Mouse (Mus musculus): ENCODE data around the gene Stx1b. TPM values are rescaled to one million over a fixed set of nuclear protein-coding genes. Genes with fewer than 3 reads are reported as not detected.
A peak's percentile ranks its signal among the peaks of the same experiment; 100 is the strongest.

The Stx1b gene
- polyA plus RNA-seq, 1 experiment from 2014 or later, result 1.7 TPM

DNA sequence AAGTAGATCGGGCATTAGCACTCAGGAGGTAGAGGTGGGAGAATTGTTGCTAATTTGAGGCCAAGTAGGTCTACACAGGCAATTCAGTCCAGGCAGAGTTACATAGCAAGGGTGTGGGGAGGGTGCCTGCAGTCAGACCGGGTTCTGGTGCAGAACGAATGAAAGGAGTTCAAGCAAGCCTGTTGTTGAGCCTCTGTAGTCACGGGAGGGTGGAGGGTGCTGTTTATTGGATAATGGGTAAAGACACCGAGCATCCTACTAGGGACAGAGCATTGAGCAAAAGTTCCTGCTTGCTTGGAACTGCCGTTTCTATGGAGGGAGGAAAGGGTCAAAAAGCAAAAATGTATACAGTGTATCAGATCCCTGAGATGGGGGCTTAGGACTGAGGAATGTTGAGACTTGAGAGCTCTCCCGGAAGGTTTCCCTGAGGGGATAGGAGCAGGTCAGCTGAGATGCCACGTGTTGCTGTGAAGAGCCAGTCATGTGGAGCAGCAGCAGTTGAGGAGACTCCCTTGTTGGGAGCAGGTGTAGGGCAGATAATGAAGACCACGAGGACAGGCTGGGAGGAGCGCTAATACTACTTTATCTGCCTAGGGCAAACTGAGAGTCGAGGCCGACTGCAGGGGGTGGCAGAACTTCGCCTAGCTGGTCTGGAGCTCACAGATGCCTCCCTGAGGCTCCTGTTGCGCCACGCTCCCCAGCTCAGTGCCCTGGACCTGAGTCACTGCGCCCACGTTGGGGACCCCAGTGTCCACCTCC is 57.3 kb downstream of the Stx1b start:
- H3K4me2 ChIP-seq (ENCODE audit: low read depth, low read length), result no peak overlapping the region
- peaks cover 17% of the 10 kb centered on the region for H3K4me1 ChIP-seq (ENCODE audit: control insufficient read depth, insufficient read depth, low read length)
- H3K27me3 ChIP-seq (replicated peaks; ENCODE audit: control insufficient read depth, insufficient read depth, low read length), result no peaks in the 10 kb centered on the region
- H3K27ac ChIP-seq (ENCODE audit: low read length), result no peak overlapping the region
- 79% methylated on average over 17 of the region's 17 CpGs for WGBS
- H3K4me3 ChIP-seq (ENCODE audit: low read length), result no peak overlapping the region
- H3K36me3 ChIP-seq (ENCODE audit: control insufficient read depth, insufficient read depth, low read length), result peaks cover 8% of the 10 kb centered on the region; the same call in 1 of the 2 replicates
- ATAC-seq, result no peak
- no peak overlapping the region for H3K9ac ChIP-seq (ENCODE audit: low read depth, low read length)
- no peaks in the 10 kb centered on the region for H3K9me3 ChIP-seq (ENCODE audit: control insufficient read depth, low read length)

- peaks cover 13% of the 10 kb centered on the region for H3K4me1 ChIP-seq (ENCODE audit: control insufficient read depth, insufficient read depth, low read length)
- no peaks in the 10 kb centered on the region for H3K9me3 ChIP-seq (ENCODE audit: control insufficient read depth, low read length)
- H3K36me3 ChIP-seq (ENCODE audit: control insufficient read depth, insufficient read depth, low read length), result peaks cover 8% of the 10 kb centered on the region; the same call in 1 of the 2 replicates
- H3K4me3 ChIP-seq (ENCODE audit: low read length), result no peak overlapping the region
- H3K4me2 ChIP-seq (ENCODE audit: low read depth, low read length), result no peak overlapping the region
- no peaks in the 10 kb centered on the region for H3K27me3 ChIP-seq (replicated peaks; ENCODE audit: control insufficient read depth, insufficient read depth, low read length)
- ATAC-seq, result no peak
- no peak overlapping the region for H3K27ac ChIP-seq (ENCODE audit: low read length)
- no peak overlapping the region for H3K9ac ChIP-seq (ENCODE audit: low read depth, low read length)
- WGBS, result 79% methylated on average over 2 of the region's 2 CpGs
These were observed 58.6 kb downstream of the Stx1b start for GRCm38 (mm10) chr7:127765756-127766155.

DNA sequence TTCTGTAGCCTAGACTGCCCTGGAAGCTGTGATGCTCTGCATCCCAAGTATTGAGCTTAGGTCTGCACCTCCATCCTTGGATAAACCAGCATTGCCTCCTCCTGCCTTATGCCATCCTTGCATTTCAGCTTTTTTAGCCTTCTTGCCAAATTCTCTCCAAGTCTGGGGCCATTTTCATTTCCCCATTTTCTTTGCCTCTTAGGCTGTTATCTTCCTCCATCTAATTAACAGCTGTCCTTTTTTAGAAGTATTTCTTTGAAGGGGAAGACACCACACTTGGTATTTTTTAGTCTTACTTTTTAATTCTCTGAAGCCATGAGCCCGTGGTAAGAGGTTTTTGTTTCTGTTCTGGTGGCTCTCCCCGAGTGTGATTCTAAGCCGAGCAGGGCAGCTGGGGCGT is 60.7 kb downstream of the Stx1b start:
- H3K4me2 ChIP-seq (ENCODE audit: low read depth, low read length), result no peak overlapping the region
- peaks cover 14% of the 10 kb centered on the region for H3K4me1 ChIP-seq (ENCODE audit: control insufficient read depth, insufficient read depth, low read length)
- no peak for ATAC-seq
- H3K27me3 ChIP-seq (replicated peaks; ENCODE audit: control insufficient read depth, insufficient read depth, low read length), result no peaks in the 10 kb centered on the region
- H3K9me3 ChIP-seq (ENCODE audit: control insufficient read depth, low read length), result no peaks in the 10 kb centered on the region
- H3K27ac ChIP-seq (ENCODE audit: low read length), result no peak overlapping the region
- no peak overlapping the region for H3K4me3 ChIP-seq (ENCODE audit: low read length)
- peaks cover 8% of the 10 kb centered on the region; the same call in 1 of the 2 replicates for H3K36me3 ChIP-seq (ENCODE audit: control insufficient read depth, insufficient read depth, low read length)
- H3K9ac ChIP-seq (ENCODE audit: low read depth, low read length), result no peak overlapping the region
- 88% methylated on average over 4 of the region's 4 CpGs for WGBS

DNA sequence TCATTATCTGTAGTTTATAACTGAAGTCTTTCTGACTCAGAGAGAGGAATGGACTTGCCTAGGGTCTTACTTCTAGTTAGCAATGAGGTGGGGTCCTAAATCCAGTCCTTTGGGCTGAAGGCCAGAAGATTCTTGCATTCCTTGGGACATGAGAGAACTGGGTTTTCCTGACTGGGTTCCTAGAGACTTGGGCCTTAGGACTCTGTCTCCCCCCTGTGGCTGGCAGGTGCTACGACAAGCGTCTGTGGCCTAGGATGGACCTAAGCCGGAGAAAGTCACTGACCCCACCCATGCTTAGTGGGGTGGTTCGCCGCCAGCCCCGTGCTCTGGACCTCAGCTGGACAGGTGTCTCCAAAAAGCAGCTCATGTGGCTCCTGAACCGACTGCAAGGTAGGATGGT is 63.3 kb downstream of the Stx1b start:
- H3K27ac ChIP-seq (ENCODE audit: low read length), result peak overlapping the region; percentile 59
- no peak overlapping the region for H3K4me3 ChIP-seq (ENCODE audit: low read length)
- no peak overlapping the region for H3K4me2 ChIP-seq (ENCODE audit: low read depth, low read length)
- H3K36me3 ChIP-seq (ENCODE audit: control insufficient read depth, insufficient read depth, low read length), result peaks cover 4% of the 10 kb centered on the region; the same call in 1 of the 2 replicates
- H3K27me3 ChIP-seq (replicated peaks; ENCODE audit: control insufficient read depth, insufficient read depth, low read length), result no peaks in the 10 kb centered on the region
- H3K9me3 ChIP-seq (ENCODE audit: control insufficient read depth, low read length), result no peaks in the 10 kb centered on the region
- H3K4me1 ChIP-seq (ENCODE audit: control insufficient read depth, insufficient read depth, low read length), result peaks cover 9% of the 10 kb centered on the region; the same call in 1 of the 2 replicates
- no peak overlapping the region for H3K9ac ChIP-seq (ENCODE audit: low read depth, low read length)
- peak; percentile 67 for ATAC-seq
- WGBS, result 33% methylated on average over 7 of the region's 7 CpGs

DNA sequence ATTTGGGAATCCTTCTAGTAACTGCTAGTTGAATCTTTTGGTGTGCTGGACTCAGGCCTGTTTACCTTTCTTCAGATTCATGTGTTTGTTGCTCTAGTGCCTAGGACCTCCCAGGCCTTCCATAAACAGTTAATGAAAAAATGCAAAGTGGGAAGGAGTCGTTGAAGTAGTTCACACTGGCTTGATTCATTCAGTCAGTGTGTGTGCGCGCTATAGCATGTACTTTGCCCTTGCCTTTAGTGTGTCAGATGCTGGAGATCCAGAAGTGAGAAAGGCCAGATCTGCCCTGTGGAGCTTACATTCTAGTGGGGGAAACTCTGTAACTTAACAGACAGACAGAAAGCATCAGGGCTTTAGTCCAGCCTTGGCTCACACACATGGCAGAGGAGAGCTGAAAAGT is 63.9 kb downstream of the Stx1b start:
- WGBS, result 58% methylated on average over 3 of the region's 3 CpGs
- no peak overlapping the region for H3K4me2 ChIP-seq (ENCODE audit: low read depth, low read length)
- ATAC-seq, result peak; percentile 30
- no peak overlapping the region for H3K4me3 ChIP-seq (ENCODE audit: low read length)
- H3K27me3 ChIP-seq (replicated peaks; ENCODE audit: control insufficient read depth, insufficient read depth, low read length), result no peaks in the 10 kb centered on the region
- H3K36me3 ChIP-seq (ENCODE audit: control insufficient read depth, insufficient read depth, low read length), result peaks cover 4% of the 10 kb centered on the region; the same call in 1 of the 2 replicates
- no peak overlapping the region for H3K9ac ChIP-seq (ENCODE audit: low read depth, low read length)
- H3K4me1 ChIP-seq (ENCODE audit: control insufficient read depth, insufficient read depth, low read length), result peaks cover 9% of the 10 kb centered on the region; the same call in 1 of the 2 replicates
- H3K9me3 ChIP-seq (ENCODE audit: control insufficient read depth, low read length), result no peaks in the 10 kb centered on the region
- H3K27ac ChIP-seq (ENCODE audit: low read length), result peak overlapping the region; percentile 59

- Histone ChIP-seq H3K4me1 (ENCODE audit: control insufficient read depth, insufficient read depth, low read length) (peaks cover 14% of the 10 kb centered on the region; the same call in 1 of the 2 replicates), H3K9me3 (ENCODE audit: control insufficient read depth, low read length) (no peaks in the 10 kb centered on the region), H3K27me3 (replicated peaks; ENCODE audit: control insufficient read depth, insufficient read depth, low read length) (no peaks in the 10 kb centered on the region), H3K36me3 (ENCODE audit: control insufficient read depth, insufficient read depth, low read length) (peaks cover 12% of the 10 kb centered on the region), H3K9ac (ENCODE audit: low read depth, low read length) (no peak overlapping the region), H3K4me2 (ENCODE audit: low read depth, low read length) (peak overlapping the region; percentile 9; the same call in 1 of the 2 replicates), H3K27ac (ENCODE audit: low read length) (no peak overlapping the region; the same call in 1 of the 2 replicates), H3K4me3 (ENCODE audit: low read length) (no peak overlapping the region)
- ATAC-seq, result no peak
- 45% methylated on average over 6 of the region's 6 CpGs for WGBS
These were observed 64.6 kb downstream of the Stx1b start for GRCm38 (mm10) chr7:127759716-127760115.

Other genes starting within 250 kb of the Stx1b start
- 4.8 and 5.2 TPM in 2 replicates for gene Ccdc189, start 236.0 kb downstream of the Stx1b start, polyA plus RNA-seq (2015; fragmentation: Nextera tagmentation; extraction: Ambion mirVana)
- 34.3 and 35.2 TPM in 2 replicates for gene Rnf40, start 235.8 kb downstream of the Stx1b start, polyA plus RNA-seq (2015; fragmentation: Nextera tagmentation; extraction: Ambion mirVana)
- gene Zfp629, start 208.8 kb downstream of the Stx1b start, polyA plus RNA-seq (2015; fragmentation: Nextera tagmentation; extraction: Ambion mirVana), result 7.9 and 8.5 TPM in 2 replicates
- 24.9 and 34.5 TPM in 2 replicates for gene Bcl7c, start 115.6 kb downstream of the Stx1b start, polyA plus RNA-seq (2015; fragmentation: Nextera tagmentation; extraction: Ambion mirVana)
- gene Ctf1, start 111.8 kb downstream of the Stx1b start, polyA plus RNA-seq (2015; fragmentation: Nextera tagmentation; extraction: Ambion mirVana), result 5.2 and 6.5 TPM in 2 replicates
- gene Ctf2, start 92.4 kb downstream of the Stx1b start, polyA plus RNA-seq (2015; fragmentation: Nextera tagmentation; extraction: Ambion mirVana), result 0.07 and 0.12 TPM in 2 replicates
- 1.9 and 2.4 TPM in 2 replicates for gene Fbxl19, start 80.0 kb downstream of the Stx1b start, polyA plus RNA-seq (2015; fragmentation: Nextera tagmentation; extraction: Ambion mirVana)
- 24.6 and 24.9 TPM in 2 replicates for gene Orai3, start 54.7 kb downstream of the Stx1b start, polyA plus RNA-seq (2015; fragmentation: Nextera tagmentation; extraction: Ambion mirVana)
- 6.2 and 11.4 TPM in 2 replicates for gene Setd1a, start 47.9 kb downstream of the Stx1b start, polyA plus RNA-seq (2015; fragmentation: Nextera tagmentation; extraction: Ambion mirVana)
- not detected in 2 replicates for gene Gm49388, start 38.9 kb downstream of the Stx1b start, polyA plus RNA-seq (2015; fragmentation: Nextera tagmentation; extraction: Ambion mirVana)
- gene Hsd3b7, start 23.9 kb downstream of the Stx1b start, polyA plus RNA-seq (2015; fragmentation: Nextera tagmentation; extraction: Ambion mirVana), result 37.6 and 38.4 TPM in 2 replicates
- 44.7 and 47.5 TPM in 2 replicates for gene Stx4a, start 255 bp downstream of the Stx1b start, polyA plus RNA-seq (2015; fragmentation: Nextera tagmentation; extraction: Ambion mirVana)
- 7.2 and 8.9 TPM in 2 replicates for gene Zfp646, start 51.7 kb upstream of the Stx1b start, polyA plus RNA-seq (2015; fragmentation: Nextera tagmentation; extraction: Ambion mirVana)
- gene Zfp668, start 52.3 kb upstream of the Stx1b start, polyA plus RNA-seq (2015; fragmentation: Nextera tagmentation; extraction: Ambion mirVana), result 11.6 and 14.6 TPM in 2 replicates
- 2.6 and 4.0 TPM in 2 replicates for gene Prss53, start 66.4 kb upstream of the Stx1b start, polyA plus RNA-seq (2015; fragmentation: Nextera tagmentation; extraction: Ambion mirVana)
- gene Gm21974, start 70.9 kb upstream of the Stx1b start, polyA plus RNA-seq (2015; fragmentation: Nextera tagmentation; extraction: Ambion mirVana), result not detected in 2 replicates
- gene Vkorc1, start 71.1 kb upstream of the Stx1b start, polyA plus RNA-seq (2015; fragmentation: Nextera tagmentation; extraction: Ambion mirVana), result 260 and 261 TPM in 2 replicates
- gene Bckdk, start 79.5 kb upstream of the Stx1b start, polyA plus RNA-seq (2015; fragmentation: Nextera tagmentation; extraction: Ambion mirVana), result 184 and 198 TPM in 2 replicates
- 27.3 and 29.2 TPM in 2 replicates for gene Kat8, start 88.0 kb upstream of the Stx1b start, polyA plus RNA-seq (2015; fragmentation: Nextera tagmentation; extraction: Ambion mirVana)
- 82.2 and 90.8 TPM in 2 replicates for gene Prss8, start 105.6 kb upstream of the Stx1b start, polyA plus RNA-seq (2015; fragmentation: Nextera tagmentation; extraction: Ambion mirVana)
- gene Prss36, start 122.2 kb upstream of the Stx1b start, polyA plus RNA-seq (2015; fragmentation: Nextera tagmentation; extraction: Ambion mirVana), result 9.6 and 10.3 TPM in 2 replicates
- 204 and 215 TPM in 2 replicates for gene Fus, start 142.9 kb upstream of the Stx1b start, polyA plus RNA-seq (2015; fragmentation: Nextera tagmentation; extraction: Ambion mirVana)
- gene Pycard, start 169.3 kb upstream of the Stx1b start, polyA plus RNA-seq (2015; fragmentation: Nextera tagmentation; extraction: Ambion mirVana), result 623 and 626 TPM in 2 replicates
- gene Trim72, start 179.4 kb upstream of the Stx1b start, polyA plus RNA-seq (2015; fragmentation: Nextera tagmentation; extraction: Ambion mirVana), result 0.38 and 0.60 TPM in 2 replicates
- 2.4 and 2.5 TPM in 2 replicates for gene Itgam, start 238.1 kb upstream of the Stx1b start, polyA plus RNA-seq (2015; fragmentation: Nextera tagmentation; extraction: Ambion mirVana)
- not detected in 2 replicates for gene Gm49368, start 238.1 kb upstream of the Stx1b start, polyA plus RNA-seq (2015; fragmentation: Nextera tagmentation; extraction: Ambion mirVana)